ENCODE assay signal across 9 mouse cellular contexts in genomic region chr4:123283675-123284064, GRCm38 (mm10). TPM values are rescaled to one million over a fixed set of nuclear protein-coding genes. Genes with fewer than 3 reads are reported as not detected.
DNase-seq lines count a peak whose midpoint lies in the region; ATAC-seq and TF ChIP-seq lines count a peak whose summit lies in the region.
"Not testable (repeated sequence)": the region's sequence is repeated elsewhere in the genome, so short reads cannot be mapped to it uniquely, and the experiment has no call there.
"Had no signal": no experiment of that assay in that cellular context is flagged by ENCODE, and none has a peak within 500 bp of the region (broad histone marks: within the 10 kb centered on the region; RNA-seq: fewer than 3 reads in every experiment).

No protein-coding gene starts in this region.

- H3K4me1 ChIP-seq in G1E (ENCODE audit: insufficient read depth, low read depth, low read length): peaks cover 50% of the 10 kb centered on the region
- H3K4me1 ChIP-seq in forebrain, embryonic 15.5 days: peaks cover 26% of the 10 kb centered on the region
- peaks cover 19% of the 10 kb centered on the region for H3K4me1 ChIP-seq in lung, embryonic 16.5 days (replicated peaks; ENCODE audit: control insufficient read depth, insufficient read depth, low read length)
- peaks cover 26% of the 10 kb centered on the region for H3K4me1 ChIP-seq in neural tube, embryonic 13.5 days (replicated peaks)

- H3K4me2 ChIP-seq in forebrain, embryonic 15.5 days (replicated peaks): peak overlapping the region; percentile 77
- H3K4me2 ChIP-seq in lung, embryonic 16.5 days (ENCODE audit: low read depth, low read length): peak overlapping the region; percentile 75
- H3K4me2 ChIP-seq in neural tube, embryonic 13.5 days: peak overlapping the region; percentile 93

- not testable (repeated sequence) for H3K27me3 ChIP-seq in G1E (ENCODE audit: insufficient read depth, low read length); forebrain, embryonic 15.5 days; lung, embryonic 16.5 days (ENCODE audit: control insufficient read depth, insufficient read depth, low read depth, low read length); neural tube, embryonic 13.5 days

- H3K9ac ChIP-seq in forebrain, embryonic 15.5 days (replicated peaks): peak overlapping the region; percentile 75
- peak overlapping the region; percentile 53 for H3K9ac ChIP-seq in lung, embryonic 16.5 days (ENCODE audit: low read length)
- peak overlapping the region; percentile 77 for H3K9ac ChIP-seq in neural tube, embryonic 13.5 days

- peaks cover 51% of the 10 kb centered on the region for H3K36me3 ChIP-seq in G1E (replicated peaks)
- H3K36me3 ChIP-seq in forebrain, embryonic 15.5 days: peaks cover 14% of the 10 kb centered on the region
- H3K36me3 ChIP-seq in lung, embryonic 16.5 days (ENCODE audit: control insufficient read depth, insufficient read depth, low read length): peaks cover 13% of the 10 kb centered on the region
- H3K36me3 ChIP-seq in neural tube, embryonic 13.5 days: peaks cover 25% of the 10 kb centered on the region

- not testable (repeated sequence) for H3K27ac ChIP-seq in forebrain, embryonic 15.5 days (replicated peaks); lung, embryonic 16.5 days (ENCODE audit: low read length); neural tube, embryonic 13.5 days (replicated peaks)

- DNase-seq in G1E (ENCODE audit: low spot score): not testable (repeated sequence)
- peak; percentile 23 for DNase-seq in cerebellum, adult 11-12 months
- peak; percentile 29 to 35 for DNase-seq in heart, postnatal 36 days
- peak; percentile 34 for DNase-seq in kidney, postnatal 10 days
- DNase-seq in urinary bladder, postnatal 14 days (ENCODE audit: low spot score): peak; percentile 13

- TF ChIP-seq CTCF in G1E (IDR thresholded peaks at IDR 0.05; ENCODE audit: low read depth, low read length): not testable (repeated sequence)

- not testable (repeated sequence) for ATAC-seq in G1E (ENCODE audit: extremely low read depth, insufficient number of reproducible peaks, low FRiP score, poor library complexity, severe bottlenecking); forebrain, embryonic 15.5 days (replicated peaks)
- peak; percentile 18; the same call in 1 of the 2 replicates for ATAC-seq in lung, embryonic 16.5 days (ENCODE audit: low read depth)
- ATAC-seq in neural tube, embryonic 13.5 days (ENCODE audit: low read depth): peak; percentile 64

- intact Hi-C loops in heart, postnatal 36 days (cut with DNase I): not testable (repeated sequence)

- H3K9me3 ChIP-seq in G1E (replicated peaks); forebrain, embryonic 15.5 days; lung, embryonic 16.5 days (ENCODE audit: control insufficient read depth, low read length); neural tube, embryonic 13.5 days: not testable (repeated sequence)

- peak overlapping the region; percentile 74 for H3K4me3 ChIP-seq in G1E (ENCODE audit: low read depth, low read length)
- H3K4me3 ChIP-seq in forebrain, embryonic 15.5 days: peak overlapping the region; percentile 82
- peak overlapping the region; percentile 50 for H3K4me3 ChIP-seq in lung, embryonic 16.5 days (ENCODE audit: low read length)
- H3K4me3 ChIP-seq in neural tube, embryonic 13.5 days: peak overlapping the region; percentile 60

- WGBS in forebrain, embryonic 15.5 days: under 1% methylated on average over 15 of the region's 15 CpGs
- WGBS in lung, embryonic 16.5 days: under 1% methylated on average over 10 of the region's 15 CpGs
- 1% methylated on average over 13 of the region's 15 CpGs for WGBS in neural tube, embryonic 13.5 days

RNA-seq across cellular contexts. Expression of gene Pabpc4, which starts 21.5 kb away (rescaled TPM):
- total RNA-seq in G1E (2014; fragmentation: Nextera tagmentation) (328 and 335 TPM in 2 replicates), G1E (2017) (103 and 112 TPM in 2 replicates)
- polyA plus RNA-seq in G1E (2012): 1,118 and 1,562 TPM in 2 replicates
- polyA plus RNA-seq in forebrain, embryonic 15.5 days (2015; fragmentation: Nextera tagmentation; extraction: Ambion mirVana): 28.4 and 32.0 TPM in 2 replicates
- 100 to 1,000 TPM; 325 to 393 TPM for total RNA-seq in heart, postnatal 36 days (2021)
- polyA plus RNA-seq in lung, embryonic 16.5 days (2015; fragmentation: Nextera tagmentation; extraction: Ambion mirVana): 25.4 and 28.2 TPM in 2 replicates
- 24.2 and 25.0 TPM in 2 replicates for polyA plus RNA-seq in neural tube, embryonic 13.5 days (2015; fragmentation: Nextera tagmentation; extraction: Ambion mirVana)

RNA-seq across cellular contexts. Expression of gene Oxct2a, which starts 39.8 kb away (rescaled TPM):
- total RNA-seq in G1E (2014; fragmentation: Nextera tagmentation) (not detected in 2 replicates), G1E (2017) (0.33 TPM in 1 of 2 replicates, not detected in the other)
- not detected in 2 replicates for polyA plus RNA-seq in G1E (2012)
- polyA plus RNA-seq in forebrain, embryonic 15.5 days (2015; fragmentation: Nextera tagmentation; extraction: Ambion mirVana): not detected in 2 replicates
- total RNA-seq in heart, postnatal 36 days (2021): not detected
- 0.11 TPM in 1 of 2 replicates, not detected in the other for polyA plus RNA-seq in lung, embryonic 16.5 days (2015; fragmentation: Nextera tagmentation; extraction: Ambion mirVana)
- not detected in 2 replicates for polyA plus RNA-seq in neural tube, embryonic 13.5 days (2015; fragmentation: Nextera tagmentation; extraction: Ambion mirVana)
- total RNA-seq: left cerebral cortex, postnatal 36 days had no signal

RNA-seq across cellular contexts. Expression of gene Heyl, which starts 50.3 kb away (rescaled TPM):
- not detected in 2 replicates for total RNA-seq in G1E (2014; fragmentation: Nextera tagmentation)
- total RNA-seq in G1E (2017): 0.05 TPM in 1 of 2 replicates, not detected in the other
- polyA plus RNA-seq in G1E (2012): not detected in 2 replicates
- polyA plus RNA-seq in forebrain, embryonic 15.5 days (2015; fragmentation: Nextera tagmentation; extraction: Ambion mirVana): 4.3 TPM in 2 replicates
- total RNA-seq in heart, postnatal 36 days (2021): 10 to 100 TPM; 19.5 to 20.7 TPM
- 26.2 and 31.8 TPM in 2 replicates for polyA plus RNA-seq in lung, embryonic 16.5 days (2015; fragmentation: Nextera tagmentation; extraction: Ambion mirVana)
- 13.6 and 13.9 TPM in 2 replicates for polyA plus RNA-seq in neural tube, embryonic 13.5 days (2015; fragmentation: Nextera tagmentation; extraction: Ambion mirVana)

RNA-seq across cellular contexts. Expression of gene Bmp8a, which starts 59.4 kb away (rescaled TPM):
- total RNA-seq in G1E (2014; fragmentation: Nextera tagmentation): not detected in 2 replicates
- total RNA-seq in G1E (2017): 0.05 TPM in 1 of 2 replicates, not detected in the other
- polyA plus RNA-seq in G1E (2012): 0.02 and 0.10 TPM in 2 replicates
- polyA plus RNA-seq in forebrain, embryonic 15.5 days (2015; fragmentation: Nextera tagmentation; extraction: Ambion mirVana): 0.09 and 0.13 TPM in 2 replicates
- under 1 TPM in 1 of 2 experiments, not detected in 1; 0.14 TPM for total RNA-seq in heart, postnatal 36 days (2021)
- polyA plus RNA-seq in lung, embryonic 16.5 days (2015; fragmentation: Nextera tagmentation; extraction: Ambion mirVana): 0.41 and 0.68 TPM in 2 replicates
- polyA plus RNA-seq in neural tube, embryonic 13.5 days (2015; fragmentation: Nextera tagmentation; extraction: Ambion mirVana): 0.28 and 0.33 TPM in 2 replicates

Comparison
In these comparisons a context has a peak if more than half of its experiments do, and no peak if none do; other contexts are left out.
1. RNA of gene Pabpc4, which starts 21.5 kb away (polyA plus RNA-seq): 1,118 to 1,562 TPM in G1E; 28.4 to 32.0 TPM in forebrain, embryonic 15.5 days, 25.4 to 28.2 TPM in lung, embryonic 16.5 days and 24.2 to 25.0 TPM in neural tube, embryonic 13.5 days; every median in the first group is over 10 times any median in the second.
2. Peak in every context shown above with its lines, with median percentiles within 50 percentile points of each other: H3K4me3 ChIP-seq, H3K4me2 ChIP-seq and H3K9ac ChIP-seq.